Mouse (Mus musculus) embryo, embryonic 10.5 days (tissue): ENCODE data around the gene Taf1a.

Source experiments
- DNase-seq: peaks from one replicate; pipeline ENCODE4 v3.0.0-alpha.2; 2015; ENCODE audit warnings: low spot score

The Taf1a gene

DNA sequence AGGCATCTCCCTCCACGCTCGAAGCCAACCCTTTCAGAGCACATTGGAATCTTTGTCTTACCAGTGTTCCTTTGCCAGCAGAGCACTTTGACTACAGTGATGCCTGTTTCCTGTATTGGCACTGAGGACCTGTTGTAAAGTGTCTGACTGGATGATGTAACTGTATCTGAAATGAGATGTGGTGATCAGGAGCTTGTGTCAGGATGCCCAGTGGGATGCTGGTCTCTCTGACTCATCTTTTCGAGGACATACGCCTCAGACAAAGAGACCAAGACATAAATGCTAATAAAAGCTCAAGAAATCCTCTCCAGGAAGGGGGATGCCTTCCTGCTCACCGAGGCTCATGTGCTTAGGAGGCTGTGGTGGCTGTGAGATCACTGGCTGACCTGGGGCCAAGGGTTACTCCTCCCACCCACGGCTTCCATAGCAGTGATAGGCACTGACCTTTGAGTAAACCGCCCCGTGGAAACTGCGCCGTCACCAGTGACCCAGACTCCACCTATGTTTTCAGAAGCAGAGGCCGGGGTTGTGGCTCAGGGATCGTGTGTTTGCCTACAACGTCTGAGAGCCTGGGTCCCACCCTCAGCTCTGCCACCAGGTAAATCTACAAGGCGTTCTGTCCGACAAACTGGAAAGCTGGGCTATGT, 25.4 kb downstream of the Taf1a start:
- no peak for DNase-seq

DNA sequence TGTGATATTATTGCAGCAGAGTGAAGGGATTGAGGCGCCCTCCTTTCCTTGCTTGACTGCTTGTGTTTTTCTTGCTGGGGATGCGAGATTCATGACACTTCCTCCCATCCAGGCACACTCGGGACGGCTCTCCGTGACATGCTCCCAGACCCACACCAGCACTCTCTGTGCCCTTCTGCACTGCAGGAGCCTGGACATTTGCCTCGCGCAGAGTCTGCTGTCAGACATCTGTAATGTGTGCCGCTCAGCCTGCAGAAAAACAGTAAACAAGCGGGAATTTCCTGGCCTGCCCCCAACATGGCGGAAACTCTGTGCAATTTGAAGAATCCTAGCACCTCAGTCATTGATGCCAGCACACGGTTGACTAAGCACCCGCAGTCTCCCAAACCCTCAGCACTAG, 29.1 kb downstream of the Taf1a start, which contains the start of gene Hhipl2:
Gene Hhipl2, plus strand, starts transcription at position 343 of the 400 bp plus-strand sequence.
- DNase-seq = no peak

GRCm38 (mm10) chr1:183419741-183420140, 31.0 kb downstream of the Taf1a start:
- DNase-seq = no peak

GRCm38 (mm10) chr1:183420296-183420695, 31.5 kb downstream of the Taf1a start:
- no peak for DNase-seq

DNA sequence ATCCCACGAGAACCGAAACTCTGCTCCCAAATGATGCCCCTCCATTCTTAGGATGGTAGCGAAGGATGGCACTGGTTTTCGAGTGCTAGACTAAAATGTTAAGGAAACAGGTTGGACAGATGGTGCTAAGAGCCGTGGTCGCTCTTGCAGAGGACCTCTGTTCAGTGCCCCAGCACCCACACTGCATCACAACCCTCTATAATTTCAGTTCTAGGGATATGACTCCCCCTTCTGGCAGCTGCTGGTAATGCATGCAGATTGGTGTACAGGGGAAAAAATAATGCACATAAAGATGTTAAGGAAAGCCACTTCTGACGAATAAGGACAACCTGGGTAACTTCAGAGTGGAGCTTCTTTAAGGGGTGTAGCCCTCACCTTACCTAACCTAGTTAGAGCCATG, 35.3 kb downstream of the Taf1a start:
- no peak for DNase-seq

DNA sequence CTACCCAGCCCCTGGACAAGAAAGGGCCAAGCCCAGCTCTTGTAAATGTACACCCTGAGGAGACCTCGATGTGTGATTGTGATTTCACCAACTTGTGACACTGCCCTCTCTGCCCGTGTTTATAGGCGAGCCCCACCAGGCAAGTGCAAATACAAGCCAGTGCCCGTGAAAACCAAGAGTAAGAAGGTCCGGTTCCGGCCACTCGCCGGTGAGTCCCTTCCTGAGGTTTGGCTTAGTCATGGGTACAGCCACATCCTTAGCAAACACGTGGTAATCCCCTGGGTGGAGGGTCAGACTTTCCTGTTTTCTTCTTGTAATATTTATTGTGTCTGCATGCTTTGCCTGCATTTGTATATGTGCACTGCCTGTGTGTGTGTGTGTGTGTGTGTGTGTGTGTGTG, 46.1 kb downstream of the Taf1a start:
- no peak for DNase-seq

DNA sequence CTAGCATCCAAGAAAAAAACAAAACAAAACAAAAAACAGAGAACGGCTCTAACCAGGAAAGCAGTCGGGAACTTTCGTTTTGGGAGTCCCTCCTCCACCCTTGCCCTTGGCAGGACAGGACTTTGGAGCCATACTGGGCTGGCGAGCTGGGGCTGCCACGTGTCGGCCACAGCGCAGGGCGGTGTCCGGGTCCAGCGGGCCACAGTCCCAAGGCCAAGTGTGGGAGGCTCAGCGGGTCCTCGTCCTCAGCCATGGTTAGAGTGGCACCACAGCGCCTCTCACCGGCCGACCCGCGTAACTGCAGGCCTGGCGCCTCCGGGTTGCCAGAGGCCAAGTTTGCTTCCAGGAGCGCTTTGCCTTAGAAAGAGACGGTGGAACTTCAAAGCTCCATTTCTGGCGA, 50.3 kb downstream of the Taf1a start:
- peak; percentile 50 for DNase-seq

DNA sequence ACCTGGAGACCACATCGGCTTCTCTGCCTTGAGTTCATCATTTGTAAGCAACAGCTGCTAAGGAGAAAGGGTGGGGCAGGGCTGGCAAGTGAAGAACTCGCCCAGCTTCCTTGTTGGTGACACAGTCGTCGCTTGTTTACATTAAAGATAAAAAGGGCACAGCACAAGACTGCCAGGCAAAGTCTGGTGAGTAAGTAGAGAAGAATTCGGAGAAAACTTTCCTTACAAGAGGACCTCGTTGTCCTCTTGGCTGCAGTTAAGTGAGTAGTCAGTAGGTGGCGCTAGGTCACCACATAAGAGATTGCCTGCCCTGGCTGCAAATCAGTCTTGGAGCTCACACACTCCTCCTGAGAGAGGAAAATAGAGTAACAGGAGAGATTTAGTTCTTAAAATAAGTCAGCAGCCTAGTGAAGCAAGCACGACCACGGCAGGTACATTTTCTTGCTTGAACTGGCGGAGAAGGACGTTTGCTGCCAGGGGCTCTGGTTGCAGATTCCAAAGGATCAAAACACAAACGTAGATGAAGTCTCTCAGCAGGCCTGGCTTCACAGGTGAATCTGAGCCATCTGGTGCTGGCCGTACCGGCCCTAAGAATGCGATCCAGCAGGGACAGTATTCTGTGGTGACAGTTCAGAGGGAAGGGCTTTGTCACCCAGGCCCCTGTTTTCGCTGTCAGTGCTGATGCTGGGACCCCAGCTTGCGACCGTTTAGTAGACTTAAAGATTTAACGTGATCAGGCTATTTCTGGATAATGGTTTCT, 53.4 kb downstream of the Taf1a start:
- DNase-seq = peak; percentile 93

- peak; percentile 15 for DNase-seq
Measured at GRCm38 (mm10) chr1:183453066-183453465, 64.3 kb downstream of the Taf1a start.
